ENCODE assay signal across 24 mouse cellular contexts in genomic region chr1:91312273-91312672, GRCm38 (mm10). TPM values are rescaled to one million over a fixed set of nuclear protein-coding genes. Genes with fewer than 3 reads are reported as not detected.
"Had no signal": no experiment of that assay in that cellular context is flagged by ENCODE, and none has a peak within 500 bp of the region (broad histone marks: within the 10 kb centered on the region; RNA-seq: fewer than 3 reads in every experiment).

No protein-coding gene starts in this region.

- DNase-seq: kidney, adult 8-10 months; kidney, postnatal 25 days; layer of hippocampus, postnatal 36 days; retina, postnatal 1 day; right cerebral cortex, postnatal 25 days; spleen, adult 18-20 months; thymus, postnatal 25 days had no signal

- ATAC-seq: hindbrain, embryonic 16.5 days; intestine, postnatal 0 days; liver, embryonic 12.5 days; midbrain, embryonic 16.5 days had no signal

- H3K27ac ChIP-seq: left cerebral cortex, adult 2 months; liver, embryonic 12.5 days; liver, embryonic 15.5 days; neural tube, embryonic 13.5 days had no signal

- H3K27me3 ChIP-seq: liver, embryonic 12.5 days; liver, embryonic 15.5 days; megakaryocyte, embryonic 14.5 days; midbrain, embryonic 13.5 days; neural tube, embryonic 13.5 days; stomach, embryonic 15.5 days had no signal

- H3K9ac ChIP-seq: liver, embryonic 12.5 days; liver, embryonic 15.5 days; midbrain, embryonic 13.5 days; neural tube, embryonic 13.5 days; stomach, embryonic 15.5 days had no signal

- H3K4me3 ChIP-seq: left cerebral cortex, adult 2 months; liver, embryonic 12.5 days; liver, embryonic 15.5 days; megakaryocyte, embryonic 14.5 days; midbrain, embryonic 10.5 days; midbrain, embryonic 13.5 days; myocyte; neural tube, embryonic 13.5 days; stomach, embryonic 15.5 days had no signal

- H3K9me3 ChIP-seq: liver, embryonic 12.5 days; liver, embryonic 15.5 days; megakaryocyte, embryonic 14.5 days; midbrain, embryonic 10.5 days; midbrain, embryonic 13.5 days; neural tube, embryonic 13.5 days; stomach, embryonic 15.5 days had no signal

- H3K4me1 ChIP-seq: liver, embryonic 12.5 days; liver, embryonic 15.5 days; stomach, embryonic 15.5 days had no signal

- H3K4me2 ChIP-seq: liver, embryonic 12.5 days; liver, embryonic 15.5 days; midbrain, embryonic 13.5 days; neural tube, embryonic 13.5 days; stomach, embryonic 15.5 days had no signal

RNA-seq across cellular contexts. Expression of gene Espnl, which starts 9.6 kb away (rescaled TPM):
- total RNA-seq: monocyte, adult 5-6 weeks had no signal
- polyA plus RNA-seq: intestine, postnatal 0 days; midbrain, embryonic 10.5 days; stomach, embryonic 15.5 days had no signal

RNA-seq across cellular contexts. Expression of gene Klhl30, which starts 38.5 kb away (rescaled TPM):
- total RNA-seq: layer of hippocampus, adult 8-10 months; layer of hippocampus, postnatal 10 days; layer of hippocampus, postnatal 36 days; left cerebral cortex, postnatal 10 days; neutrophil, adult 5-6 weeks had no signal
- polyA plus RNA-seq: liver, embryonic 12.5 days had no signal

RNA-seq across cellular contexts. Expression of gene Erfe, which starts 54.0 kb away (rescaled TPM):
- total RNA-seq: layer of hippocampus, adult 8-10 months; layer of hippocampus, postnatal 36 days; neutrophil, adult 5-6 weeks had no signal
